Mouse (Mus musculus) bone marrow macrophage, adult 2 months (primary cell): ENCODE results near the gene Tbc1d8. TPM values are rescaled to one million over a fixed set of nuclear protein-coding genes. Genes with fewer than 3 reads are reported as not detected.

ENCODE experiments used
- H3K27ac ChIP-seq: 2 replicates; pipeline ENCODE4 v1.5.1; 2012; ENCODE audit warnings: low read depth, low read length; ENCODE audit not compliant: insufficient read depth
- H3K4me1 ChIP-seq: 2 replicates; pipeline ENCODE4 v1.6.1; 2012; ENCODE audit warnings: low read length; ENCODE audit not compliant: control insufficient read depth, insufficient read depth
- H3K4me3 ChIP-seq: 2 replicates; pipeline ENCODE4 v1.5.1; 2012; ENCODE audit warnings: mild to moderate bottlenecking, low read length, moderate library complexity; ENCODE audit not compliant: insufficient read depth
- CTCF ChIP-seq: IDR thresholded peaks from 2 replicates; pipeline ENCODE4 v1.5.1; 2012; ENCODE audit warnings: low read depth, mild to moderate bottlenecking, low read length, moderate library complexity
- POLR2A ChIP-seq: IDR thresholded peaks from 2 replicates; pipeline ENCODE4 v1.6.1; 2012; ENCODE audit warnings: mild to moderate bottlenecking, low read depth, low read length, borderline replicate concordance
- polyA plus RNA-seq: library from polyadenylated mRNA; stranded (reverse); fragments of >200 nt; gene quantifications from 2 replicates; pipeline ENCODE4 v1.2.4, GENCODE M21; 2012; ENCODE audit not compliant: missing spikeins, insufficient read depth, insufficient read length

Gene Tbc1d8
- polyA plus RNA-seq, 1 experiment = 78.2 TPM

DNA sequence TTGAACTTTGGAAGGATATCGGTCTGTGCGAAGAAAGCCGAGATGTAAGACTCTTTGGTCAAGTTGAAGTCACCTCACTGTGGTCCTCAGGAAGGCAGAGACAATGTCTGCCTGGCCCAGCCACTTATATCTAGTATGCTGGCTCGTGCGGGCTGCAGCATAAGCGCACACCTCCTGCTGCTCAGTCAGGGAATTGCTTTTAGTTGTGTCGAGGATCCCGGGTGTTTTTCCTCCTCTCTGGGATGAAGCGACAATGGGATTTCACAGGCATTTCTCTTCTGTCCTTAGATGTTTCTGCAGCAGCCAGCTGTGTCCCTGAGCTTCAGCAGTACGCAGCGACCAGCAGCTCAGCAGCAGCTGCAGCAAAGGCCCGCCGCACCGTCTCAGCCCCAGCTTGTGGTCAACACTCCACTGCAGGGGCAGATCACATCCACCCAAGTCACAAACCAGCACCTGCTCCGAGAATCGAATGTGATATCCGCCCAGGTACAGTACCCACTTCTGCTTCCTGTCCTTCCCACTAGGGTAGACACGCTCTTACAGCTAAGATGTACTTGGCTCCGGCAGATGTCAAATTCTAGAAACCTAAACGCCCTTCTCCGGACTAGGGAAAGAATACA is 133.5 kb downstream of the Tbc1d8 start:
- no peak overlapping the region for H3K27ac ChIP-seq
- peaks cover 28% of the 10 kb centered on the region for H3K4me1 ChIP-seq
- H3K4me3 ChIP-seq = no peak overlapping the region
- no peak for TF ChIP-seq POLR2A
- no peak for TF ChIP-seq CTCF

DNA sequence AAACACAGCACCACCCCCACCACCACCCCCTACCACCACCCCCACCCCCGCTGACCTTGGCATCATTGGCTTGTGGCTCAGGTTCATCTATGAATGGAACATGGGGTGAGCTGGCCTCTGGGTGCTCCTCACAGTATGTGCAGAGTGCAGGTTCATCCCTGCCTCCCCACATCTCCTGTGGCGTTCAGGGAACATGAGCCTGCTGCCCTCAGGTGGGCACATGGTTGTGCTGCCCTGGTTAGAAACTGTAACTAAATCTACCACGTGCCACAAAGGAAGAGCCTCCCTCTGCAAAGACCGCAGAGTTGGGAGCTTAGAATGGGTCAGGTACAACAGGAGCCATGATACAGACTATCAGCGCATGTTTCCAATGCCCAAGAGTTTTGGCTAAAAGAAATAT is 135.3 kb downstream of the Tbc1d8 start:
- H3K4me3 ChIP-seq = no peak overlapping the region
- TF ChIP-seq POLR2A (no peak), CTCF (no peak)
- peaks cover 13% of the 10 kb centered on the region for H3K4me1 ChIP-seq
- H3K27ac ChIP-seq = no peak overlapping the region

DNA sequence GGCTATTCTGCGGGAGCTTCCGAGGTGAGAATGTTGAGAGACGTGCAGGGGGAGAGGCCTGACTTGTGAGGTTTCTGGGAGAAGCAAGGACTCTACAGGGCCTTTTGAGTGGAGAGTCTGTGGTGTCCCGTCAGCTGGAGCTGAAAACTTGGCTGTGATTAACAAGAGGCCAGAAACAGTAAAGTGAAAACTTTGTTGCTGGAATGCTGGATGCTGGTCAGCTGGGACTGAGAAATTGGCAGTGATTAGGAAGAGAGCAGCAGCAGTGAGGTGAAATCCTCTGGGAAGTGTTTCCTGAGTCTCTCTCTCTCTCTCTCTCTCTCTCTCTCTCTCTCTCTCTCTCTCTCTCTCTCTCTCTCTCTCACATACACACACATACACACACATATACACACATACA is 136.7 kb downstream of the Tbc1d8 start:
- Histone ChIP-seq H3K27ac (no peak overlapping the region), H3K4me3 (no peak overlapping the region), H3K4me1 (peaks cover 12% of the 10 kb centered on the region)
- TF ChIP-seq POLR2A (no peak), CTCF (no peak)

DNA sequence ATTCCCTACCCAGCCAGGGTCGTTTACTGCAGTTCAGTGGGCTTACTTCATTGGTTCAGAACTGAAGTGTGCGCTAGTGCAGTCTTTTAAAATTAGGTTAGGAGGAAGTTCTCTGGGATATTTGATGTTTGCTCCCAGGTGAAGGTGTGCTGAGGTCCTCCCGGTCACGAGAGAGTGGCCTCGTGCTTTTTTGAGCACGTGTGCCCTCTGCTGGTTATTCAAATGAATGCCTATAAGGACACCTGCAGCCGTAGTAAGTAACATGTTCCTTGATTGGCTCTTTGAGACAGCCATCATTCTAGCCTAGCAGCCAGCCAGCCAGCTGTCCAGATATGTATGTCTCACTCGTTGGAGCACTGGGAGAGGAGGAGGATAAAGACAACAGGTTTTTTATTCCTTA is 137.9 kb downstream of the Tbc1d8 start:
- H3K4me1 ChIP-seq = peaks cover 12% of the 10 kb centered on the region
- H3K4me3 ChIP-seq = no peak overlapping the region
- no peak overlapping the region for H3K27ac ChIP-seq
- TF ChIP-seq CTCF (peak; percentile 91), POLR2A (no peak)

DNA sequence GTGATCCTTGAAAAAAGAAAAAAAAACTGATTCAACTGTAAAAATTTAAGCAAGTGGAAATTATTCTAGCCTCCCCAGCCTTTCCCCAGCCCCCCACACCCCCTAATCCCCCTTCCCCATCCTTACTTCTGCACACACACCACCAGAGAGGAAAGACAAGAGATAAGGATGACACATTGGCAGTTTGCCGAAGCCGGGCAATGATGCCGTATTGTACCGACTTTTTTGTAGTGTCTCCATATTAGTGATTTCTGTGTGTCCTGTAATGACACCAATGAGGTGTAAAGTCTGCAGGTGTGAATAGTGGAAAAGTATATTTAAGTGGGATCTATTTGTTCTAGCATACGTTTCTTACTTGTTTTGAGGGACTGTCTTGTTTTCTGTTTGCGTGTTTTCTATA is 138.4 kb downstream of the Tbc1d8 start:
- H3K4me3 ChIP-seq = no peak overlapping the region
- TF ChIP-seq CTCF (no peak), POLR2A (no peak)
- no peak overlapping the region for H3K27ac ChIP-seq
- H3K4me1 ChIP-seq = peaks cover 12% of the 10 kb centered on the region

DNA sequence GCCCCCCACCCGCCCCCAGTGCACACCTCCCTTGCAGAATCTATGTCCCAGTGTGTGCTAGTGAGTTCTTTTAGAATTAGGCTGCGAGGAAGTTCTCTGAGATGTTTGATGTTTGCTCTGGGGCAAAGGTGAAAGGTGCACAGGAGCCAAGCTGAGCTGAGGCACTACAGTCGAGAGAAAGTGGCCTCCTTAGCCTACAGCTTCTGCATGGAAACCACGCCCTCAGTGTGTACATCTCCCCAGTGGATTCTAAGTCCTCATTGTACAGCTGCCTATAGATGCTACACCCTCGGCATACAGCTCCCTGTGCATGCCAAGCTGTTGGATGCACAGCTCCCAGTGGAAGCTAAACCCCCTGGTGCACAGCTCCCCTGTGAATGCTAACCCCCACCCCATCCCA is 139.1 kb downstream of the Tbc1d8 start:
- peaks cover 8% of the 10 kb centered on the region for H3K4me1 ChIP-seq
- H3K27ac ChIP-seq = no peak overlapping the region
- TF ChIP-seq POLR2A (no peak), CTCF (no peak)
- no peak overlapping the region for H3K4me3 ChIP-seq

DNA sequence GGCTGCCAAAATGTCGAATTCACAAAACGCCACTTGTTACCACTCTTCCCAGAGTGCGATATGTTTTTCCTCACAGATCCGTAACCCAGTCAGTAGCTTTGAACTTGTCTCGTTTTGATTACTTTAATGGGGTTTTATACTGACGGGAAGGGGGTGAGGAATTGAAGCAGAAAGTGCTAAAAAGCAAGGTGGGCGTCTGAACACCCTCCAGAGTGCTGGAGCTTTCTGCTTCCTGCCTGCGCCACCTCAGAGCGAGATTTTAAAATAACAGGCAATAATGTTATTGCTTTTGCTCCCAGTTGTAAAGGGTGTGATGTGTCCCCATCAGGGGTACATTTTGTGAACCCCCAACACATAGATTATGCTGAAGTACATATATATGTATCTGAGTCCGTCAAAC is 139.7 kb downstream of the Tbc1d8 start:
- Histone ChIP-seq H3K4me1 (peaks cover 8% of the 10 kb centered on the region), H3K27ac (no peak overlapping the region), H3K4me3 (no peak overlapping the region)
- TF ChIP-seq CTCF (no peak), POLR2A (no peak)

DNA sequence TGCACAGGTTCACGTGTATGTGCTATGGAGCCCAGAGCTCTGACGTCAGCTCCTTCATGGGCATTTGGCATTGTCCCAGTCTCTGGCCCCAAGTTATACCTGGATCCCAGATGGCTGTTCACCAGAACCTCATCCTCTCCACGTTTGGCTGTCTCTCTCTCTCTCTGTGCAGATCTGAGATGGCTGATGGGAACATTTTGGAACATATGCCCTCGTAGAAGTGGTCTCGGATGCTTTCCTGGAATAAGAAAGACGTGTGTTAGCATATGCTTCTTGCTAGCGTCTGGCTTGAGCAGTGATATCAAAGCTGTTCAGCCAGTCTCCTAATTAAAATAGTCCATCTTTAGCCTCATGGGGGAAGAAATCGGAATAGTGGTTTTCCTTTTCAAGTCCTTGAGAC is 141.8 kb downstream of the Tbc1d8 start:
- H3K27ac ChIP-seq = no peak overlapping the region
- H3K4me1 ChIP-seq = peaks cover 7% of the 10 kb centered on the region
- TF ChIP-seq POLR2A = no peak
- no peak for TF ChIP-seq CTCF
- H3K4me3 ChIP-seq = no peak overlapping the region

DNA sequence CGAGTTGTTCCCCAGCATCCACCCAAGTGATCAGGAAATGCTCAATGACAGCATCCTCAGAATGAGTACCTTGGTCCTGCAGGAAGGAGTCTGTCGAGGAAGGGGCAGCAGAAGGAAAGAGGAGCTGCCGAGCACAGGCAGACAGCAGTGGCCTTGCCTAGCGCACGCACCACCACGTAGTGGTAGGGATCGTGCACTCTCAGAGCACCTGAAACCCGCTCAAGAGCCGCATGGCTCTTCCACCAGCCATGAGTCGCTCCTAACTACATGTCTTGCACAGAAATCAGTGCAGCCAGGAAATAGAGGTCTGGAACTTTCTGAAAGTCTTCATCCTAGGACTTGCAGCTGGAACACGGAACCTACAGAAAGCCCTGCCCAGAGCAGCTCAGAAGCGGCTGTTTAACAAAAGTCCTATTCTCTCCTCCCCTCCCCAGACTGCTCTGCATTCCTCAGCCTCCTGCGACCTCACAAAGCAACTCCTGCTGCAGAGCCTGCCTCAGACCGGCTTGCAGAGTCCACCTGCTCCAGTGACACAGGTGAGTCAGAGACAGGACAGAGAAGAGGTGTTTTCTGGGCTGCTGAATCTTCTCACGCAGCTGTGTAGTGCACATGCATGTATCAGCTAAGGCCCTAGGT is 142.9 kb downstream of the Tbc1d8 start:
- Histone ChIP-seq H3K27ac (no peak overlapping the region), H3K4me1 (no peaks in the 10 kb centered on the region), H3K4me3 (no peak overlapping the region)
- TF ChIP-seq POLR2A (no peak), CTCF (no peak)

DNA sequence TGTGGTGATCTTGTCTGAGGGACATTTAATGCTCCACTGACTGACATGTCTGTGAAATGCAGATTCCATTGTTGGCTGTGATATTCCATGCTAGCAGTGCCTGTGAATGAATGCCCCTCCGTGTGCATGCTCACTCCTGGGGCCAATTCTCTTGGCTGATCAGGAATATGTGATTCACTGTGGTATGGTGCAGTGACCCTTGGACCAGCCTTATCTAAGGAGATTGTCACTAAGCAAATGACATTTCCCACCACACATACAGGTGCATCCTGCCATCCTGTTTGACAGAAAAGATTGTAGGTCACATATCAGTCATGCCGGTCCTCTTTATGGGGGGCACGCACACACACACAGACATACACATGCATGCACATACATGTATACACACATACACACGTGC is 146.1 kb downstream of the Tbc1d8 start:
- no peaks in the 10 kb centered on the region for H3K4me1 ChIP-seq
- TF ChIP-seq CTCF (no peak), POLR2A (no peak)

DNA sequence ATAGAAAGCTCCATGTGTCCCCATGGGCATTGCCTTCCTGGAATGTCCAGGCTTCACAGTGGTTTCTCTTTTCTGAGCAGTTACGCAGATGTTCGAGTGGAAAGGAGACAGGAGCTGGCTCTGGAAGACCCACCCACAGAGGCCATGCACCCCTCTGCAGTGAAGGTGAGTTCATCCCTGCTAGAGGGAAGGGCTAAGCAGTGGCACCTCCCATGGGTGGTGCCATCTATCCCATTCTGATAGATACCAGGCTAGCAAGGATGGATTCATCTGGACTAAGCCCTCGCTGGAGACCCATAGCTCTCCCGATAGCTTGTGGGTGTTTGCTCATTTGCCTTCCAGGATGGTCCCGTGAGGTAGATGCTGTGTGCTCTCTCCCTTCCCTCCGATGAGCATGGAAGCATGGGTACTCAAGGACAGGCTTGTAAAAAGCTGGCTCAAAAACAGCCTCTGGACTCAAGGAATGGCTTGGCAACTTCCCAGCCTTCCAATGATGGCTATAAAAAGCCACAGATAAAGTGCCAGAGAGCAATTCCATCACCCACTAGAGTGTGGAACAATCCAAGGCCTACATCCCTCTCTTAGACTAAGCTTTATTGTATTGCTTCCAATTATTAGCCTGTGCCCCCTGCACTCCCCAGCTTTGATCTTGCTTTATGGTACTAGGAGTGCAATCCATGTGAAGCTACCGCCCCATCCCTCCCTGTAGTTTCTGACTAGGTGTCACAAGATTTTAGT is 147.5 kb downstream of the Tbc1d8 start:
- no peaks in the 10 kb centered on the region for H3K4me1 ChIP-seq
- H3K4me3 ChIP-seq = no peak overlapping the region
- TF ChIP-seq CTCF = no peak
- no peak for TF ChIP-seq POLR2A
- H3K27ac ChIP-seq = no peak overlapping the region

More for the DNA sequence above, 146.1 kb downstream of the Tbc1d8 start:
- H3K27ac ChIP-seq = no peak overlapping the region
- no peak overlapping the region for H3K4me3 ChIP-seq
